Mouse (Mus musculus) megakaryocyte, embryonic 14.5 days (primary cell): ENCODE measurements at regions not wholly inside any gene's neighbourhood (a gene's known extent, or its start where the extent isn't known, plus 50 kb on each side); places are given as distances from the start of the nearest gene placed in this dataset.

Experiments used
- FLI1 ChIP-seq: IDR thresholded peaks from 2 replicates; pipeline ENCODE4 v1.6.1; 2012; ENCODE audit warnings: low read length, inconsistent platforms, mixed read lengths
- GATA1 ChIP-seq: IDR thresholded peaks from 3 replicates; pipeline ENCODE4 v1.6.1; 2012; ENCODE audit warnings: mixed read lengths, low read length, inconsistent platforms, borderline replicate concordance

DNA sequence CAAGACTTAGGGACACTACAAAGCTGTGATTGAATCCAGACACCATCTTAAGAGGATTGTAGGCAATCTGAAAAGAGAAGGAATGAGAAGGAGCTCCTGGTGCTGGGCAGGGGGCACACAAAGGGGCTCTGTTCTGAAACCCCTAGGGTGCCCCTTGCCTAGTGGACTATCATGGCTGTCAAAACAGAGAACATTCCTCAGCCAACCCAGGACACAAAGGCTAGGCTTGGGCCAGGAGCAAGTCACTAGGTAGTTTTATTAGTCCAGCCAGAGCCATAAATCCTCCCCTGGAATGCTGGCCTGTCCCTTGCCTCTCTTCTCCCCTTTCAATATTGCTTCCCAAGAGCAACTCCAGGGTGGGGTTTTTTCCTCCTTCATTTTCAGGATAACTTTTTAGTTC is 97.3 kb upstream of the Tns3 start:
- TF ChIP-seq GATA1 = no peak
- no peak for TF ChIP-seq FLI1
